Mouse (Mus musculus) hindbrain, embryonic 15.5 days (tissue): Measurements from ENCODE around the gene Kat2b. TPM values are rescaled to one million over a fixed set of nuclear protein-coding genes. Genes with fewer than 3 reads are reported as not detected.
"Not testable (repeated sequence)": the region's sequence is repeated elsewhere in the genome, so short reads cannot be mapped to it uniquely, and the experiment has no call there.

ENCODE experiments used
- ATAC-seq: fragments of 200-750 bp; cut with Nextera tagmentation; 2 replicates; pipeline ENCODE4 v1.8.0; 2017; ENCODE audit warnings: low read depth, moderate number of reproducible peaks, moderate TSS enrichment; ENCODE audit not compliant: low FRiP score
- H3K27ac ChIP-seq: fragments of 300-500 bp; sonication (generic); replicated peaks from 2 replicates; pipeline ENCODE4 v1.5.1; 2015; ENCODE audit warnings: mild to moderate bottlenecking, inconsistent platforms
- H3K27me3 ChIP-seq: fragments of 300-500 bp; sonication (generic); 2 replicates; pipeline ENCODE4 v1.6.1; 2015; ENCODE audit warnings: control low read depth, inconsistent platforms
- H3K36me3 ChIP-seq: fragments of 300-500 bp; sonication (generic); 2 replicates; pipeline ENCODE4 v1.6.1; 2015; ENCODE audit warnings: control low read depth, inconsistent platforms
- H3K4me1 ChIP-seq: fragments of 300-500 bp; sonication (generic); replicated peaks from 2 replicates; pipeline ENCODE4 v1.6.1; 2015; ENCODE audit warnings: control low read depth, inconsistent platforms
- H3K4me2 ChIP-seq: fragments of 300-500 bp; sonication (generic); 2 replicates; pipeline ENCODE4 v1.6.1; 2015; ENCODE audit warnings: moderate library complexity, mild to moderate bottlenecking, inconsistent platforms
- H3K4me3 ChIP-seq: fragments of 300-500 bp; sonication (generic); 2 replicates; pipeline ENCODE4 v1.5.1; 2015; ENCODE audit warnings: mild to moderate bottlenecking, inconsistent platforms
- H3K9ac ChIP-seq: fragments of 300-500 bp; sonication (generic); 2 replicates; pipeline ENCODE4 v1.6.1; 2015; ENCODE audit warnings: inconsistent platforms
- H3K9me3 ChIP-seq: fragments of 300-500 bp; sonication (generic); 2 replicates; pipeline ENCODE4 v1.6.1; 2016; ENCODE audit warnings: control low read depth, inconsistent platforms
- WGBS: fragments of 180-500 bp; shearing (Covaris S2); methylation state at CpG from one replicate; pipeline ENCODE4 v1.1.7; 2015; 5-methylcytosine and 5-hydroxymethylcytosine counted together
- polyA plus RNA-seq: library from polyadenylated mRNA; unstranded; fragments of >200 nt; fragmentation: Nextera tagmentation; extraction: Ambion mirVana; gene quantifications from 2 replicates; pipeline ENCODE4 v1.2.1, GENCODE M21; 2015

Kat2b gene
- polyA plus RNA-seq, 1 experiment from 2014 or later, result 5.7 TPM

GRCm38 (mm10) chr17:53655081-53655480, 88.4 kb downstream of the Kat2b start:
- WGBS, result 91% methylated on average over 6 of the region's 6 CpGs

GRCm38 (mm10) chr17:53655959-53656358, 89.3 kb downstream of the Kat2b start:
- H3K4me2 ChIP-seq, result no peak overlapping the region
- peaks cover 31% of the 10 kb centered on the region for H3K36me3 ChIP-seq
- ATAC-seq, result no peak
- H3K27ac ChIP-seq, result no peak overlapping the region
- H3K27me3 ChIP-seq, result no peaks in the 10 kb centered on the region
- no peak overlapping the region for H3K4me3 ChIP-seq
- H3K4me1 ChIP-seq, result peaks cover 3% of the 10 kb centered on the region; the same call in 1 of the 2 replicates
- H3K9me3 ChIP-seq, result no peaks in the 10 kb centered on the region
- 91% methylated on average over 2 of the region's 2 CpGs for WGBS
- no peak overlapping the region for H3K9ac ChIP-seq

More at GRCm38 (mm10) chr17:53655081-53655480, 88.4 kb downstream of the Kat2b start:
- no peaks in the 10 kb centered on the region for H3K9me3 ChIP-seq
- peaks cover 3% of the 10 kb centered on the region; the same call in 1 of the 2 replicates for H3K4me1 ChIP-seq
- no peak overlapping the region for H3K4me3 ChIP-seq
- no peaks in the 10 kb centered on the region for H3K27me3 ChIP-seq
- H3K36me3 ChIP-seq, result peaks cover 25% of the 10 kb centered on the region
- H3K27ac ChIP-seq, result no peak overlapping the region
- no peak for ATAC-seq
- H3K4me2 ChIP-seq, result no peak overlapping the region
- H3K9ac ChIP-seq, result no peak overlapping the region

GRCm38 (mm10) chr17:53656369-53656860, 89.8 kb downstream of the Kat2b start:
- WGBS, result 77% methylated on average over 6 of the region's 6 CpGs
- H3K36me3 ChIP-seq, result peaks cover 31% of the 10 kb centered on the region

GRCm38 (mm10) chr17:53657391-53657790, 90.7 kb downstream of the Kat2b start:
- H3K9ac ChIP-seq, H3K4me1 ChIP-seq, H3K27me3 ChIP-seq, H3K4me2 ChIP-seq, ATAC-seq, H3K27ac ChIP-seq, H3K4me3 ChIP-seq, H3K9me3 ChIP-seq: not testable (repeated sequence)
- 78% methylated on average over 2 of the region's 2 CpGs for WGBS
- H3K36me3 ChIP-seq, result peaks cover 34% of the 10 kb centered on the region

More at GRCm38 (mm10) chr17:53656369-53656860, 89.8 kb downstream of the Kat2b start:
- Histone ChIP-seq H3K4me3 (no peak overlapping the region), H3K9ac (no peak overlapping the region), H3K4me2 (no peak overlapping the region), H3K4me1 (peaks cover 3% of the 10 kb centered on the region; the same call in 1 of the 2 replicates), H3K27me3 (no peaks in the 10 kb centered on the region), H3K9me3 (no peaks in the 10 kb centered on the region), H3K27ac (no peak overlapping the region)
- ATAC-seq, result no peak

- H3K36me3 ChIP-seq, result peaks cover 21% of the 10 kb centered on the region
- H3K4me3 ChIP-seq, result no peak overlapping the region
- no peak overlapping the region for H3K4me2 ChIP-seq
- 73% methylated on average over 2 of the region's 2 CpGs for WGBS
- no peaks in the 10 kb centered on the region for H3K9me3 ChIP-seq
- ATAC-seq, result 0 out of 2 replicates have a peak, but pooled peaks have one; percentile 55
- H3K27ac ChIP-seq, result no peak overlapping the region
- H3K27me3 ChIP-seq, result no peaks in the 10 kb centered on the region
- peaks cover 3% of the 10 kb centered on the region; the same call in 1 of the 2 replicates for H3K4me1 ChIP-seq
- no peak overlapping the region for H3K9ac ChIP-seq
Observed at GRCm38 (mm10) chr17:53658668-53659067, 92.0 kb downstream of the Kat2b start.

GRCm38 (mm10) chr17:53659230-53659629, 92.6 kb downstream of the Kat2b start:
- H3K4me2 ChIP-seq, result no peak overlapping the region
- H3K4me3 ChIP-seq, result no peak overlapping the region
- 79% methylated on average over 8 of the region's 8 CpGs for WGBS
- no peak overlapping the region for H3K27ac ChIP-seq
- H3K9me3 ChIP-seq, result no peaks in the 10 kb centered on the region
- no peaks in the 10 kb centered on the region for H3K27me3 ChIP-seq
- H3K4me1 ChIP-seq, result peaks cover 3% of the 10 kb centered on the region; the same call in 1 of the 2 replicates
- no peak for ATAC-seq
- H3K9ac ChIP-seq, result no peak overlapping the region
- H3K36me3 ChIP-seq, result peaks cover 21% of the 10 kb centered on the region

- 42% methylated on average over 4 of the region's 4 CpGs for WGBS
- H3K27ac ChIP-seq, result no peak overlapping the region
Observed at GRCm38 (mm10) chr17:53659738-53660137, 93.1 kb downstream of the Kat2b start.

GRCm38 (mm10) chr17:53661056-53661840, 94.6 kb downstream of the Kat2b start:
- WGBS, result 79% methylated on average over 6 of the region's 6 CpGs
- Histone ChIP-seq H3K4me2 (no peak overlapping the region), H3K27me3 (no peaks in the 10 kb centered on the region), H3K9ac (no peak overlapping the region), H3K4me3 (no peak overlapping the region), H3K4me1 (peaks cover 3% of the 10 kb centered on the region; the same call in 1 of the 2 replicates), H3K9me3 (no peaks in the 10 kb centered on the region), H3K27ac (no peak overlapping the region), H3K36me3 (peaks cover 18% of the 10 kb centered on the region)
- no peak for ATAC-seq

More at GRCm38 (mm10) chr17:53659738-53660137, 93.1 kb downstream of the Kat2b start:
- no peaks in the 10 kb centered on the region for H3K27me3 ChIP-seq
- peaks cover 3% of the 10 kb centered on the region; the same call in 1 of the 2 replicates for H3K4me1 ChIP-seq
- no peak overlapping the region for H3K9ac ChIP-seq
- no peaks in the 10 kb centered on the region for H3K9me3 ChIP-seq
- H3K4me3 ChIP-seq, result no peak overlapping the region
- H3K36me3 ChIP-seq, result peaks cover 23% of the 10 kb centered on the region
- peak; percentile 75 for ATAC-seq
- H3K4me2 ChIP-seq, result no peak overlapping the region

GRCm38 (mm10) chr17:53664267-53664666, 97.6 kb downstream of the Kat2b start:
- peaks cover 1% of the 10 kb centered on the region; the same call in 1 of the 2 replicates for H3K4me1 ChIP-seq
- H3K4me2 ChIP-seq, result no peak overlapping the region
- H3K4me3 ChIP-seq, result no peak overlapping the region
- no peak overlapping the region for H3K9ac ChIP-seq
- peaks cover 32% of the 10 kb centered on the region for H3K36me3 ChIP-seq
- no peaks in the 10 kb centered on the region for H3K27me3 ChIP-seq
- 94% methylated on average over 3 of the region's 3 CpGs for WGBS
- no peaks in the 10 kb centered on the region for H3K9me3 ChIP-seq
- H3K27ac ChIP-seq, result no peak overlapping the region
- no peak for ATAC-seq

GRCm38 (mm10) chr17:53664703-53665382, 98.2 kb downstream of the Kat2b start:
- Histone ChIP-seq H3K4me1 (no peaks in the 10 kb centered on the region), H3K4me2 (no peak overlapping the region), H3K36me3 (peaks cover 38% of the 10 kb centered on the region), H3K9ac (no peak overlapping the region), H3K9me3 (no peaks in the 10 kb centered on the region), H3K27me3 (no peaks in the 10 kb centered on the region), H3K4me3 (no peak overlapping the region), H3K27ac (no peak overlapping the region)
- ATAC-seq, result no peak
- 68% methylated on average over 2 of the region's 2 CpGs for WGBS

- Histone ChIP-seq H3K9ac (no peak overlapping the region), H3K4me3 (no peak overlapping the region), H3K36me3 (peaks cover 32% of the 10 kb centered on the region; the same call in 1 of the 2 replicates), H3K9me3 (no peaks in the 10 kb centered on the region), H3K27ac (no peak overlapping the region), H3K27me3 (no peaks in the 10 kb centered on the region), H3K4me2 (no peak overlapping the region), H3K4me1 (no peaks in the 10 kb centered on the region)
- WGBS, result 90% methylated on average over 8 of the region's 8 CpGs
- no peak for ATAC-seq
Observed at GRCm38 (mm10) chr17:53670453-53670852, 103.8 kb downstream of the Kat2b start.

- H3K36me3 ChIP-seq, result no peaks in the 10 kb centered on the region
- H3K4me1 ChIP-seq, result no peaks in the 10 kb centered on the region
- H3K27ac ChIP-seq, result 0 out of 2 replicates have a peak overlapping the region, but pooled peaks have one; percentile 14
- H3K4me2 ChIP-seq, result no peak overlapping the region
- H3K9me3 ChIP-seq, result no peaks in the 10 kb centered on the region
- 61% methylated on average over 8 of the region's 8 CpGs for WGBS
- no peak overlapping the region for H3K9ac ChIP-seq
- ATAC-seq, result peak; percentile 93
- no peak overlapping the region for H3K4me3 ChIP-seq
- no peaks in the 10 kb centered on the region for H3K27me3 ChIP-seq
Observed at GRCm38 (mm10) chr17:53678716-53679115, 112.1 kb downstream of the Kat2b start.
